Mouse (Mus musculus) embryo, embryonic 10.5 days (tissue): ENCODE data around the gene Gm8897.
"Not testable (repeated sequence)": the region's sequence is repeated elsewhere in the genome, so short reads cannot be mapped to it uniquely, and the experiment has no call there.

Experiments
- DNase-seq: peaks from one replicate; pipeline ENCODE4 v3.0.0-alpha.2; 2015; ENCODE audit warnings: low spot score

Gene Gm8897

GRCm38 (mm10) chr5:11416118-11416517, at the start of gene Gm8897:
Gene Gm8897 (plus strand): TSS chr5:11416418.
- not testable (repeated sequence) for DNase-seq

DNA sequence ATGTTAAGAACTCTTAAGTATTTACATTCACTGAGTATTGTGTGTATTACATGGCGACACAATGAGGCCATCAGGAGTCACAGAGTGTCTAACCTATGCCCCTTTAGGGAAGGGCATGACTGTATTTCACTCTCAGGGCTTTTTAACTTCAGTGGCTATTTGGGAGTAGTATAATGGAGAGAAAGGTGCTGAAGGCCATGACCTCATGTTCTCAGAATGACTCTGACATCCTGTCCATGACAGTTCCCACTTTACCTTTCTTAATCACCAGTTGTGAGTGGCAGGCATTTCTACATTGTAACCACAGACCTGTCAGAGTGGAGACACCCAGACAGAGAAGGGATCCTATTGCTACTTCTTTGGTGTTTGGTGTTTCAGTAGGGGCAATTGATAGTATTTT, 473 bp downstream of the Gm8897 start:
- not testable (repeated sequence) for DNase-seq
